Mouse (Mus musculus) lung, postnatal 36 days (tissue): ENCODE measurements at regions not wholly inside any gene's neighbourhood (a gene's known extent, or its start where the extent isn't known, plus 50 kb on each side); places are given as distances from the start of the nearest gene placed in this dataset.

Experiments
- DNase-seq: peaks from one replicate; pipeline ENCODE4 v3.0.0; 2022; ENCODE audit warnings: mixed read lengths

- DNase-seq = no peak
Observed at GRCm38 (mm10) chr5:51110006-51110405, 457.5 kb downstream of the Ppargc1a start.

GRCm38 (mm10) chr5:51108737-51109136, 458.8 kb downstream of the Ppargc1a start:
- DNase-seq = no peak

GRCm38 (mm10) chr5:51108181-51108580, 459.3 kb downstream of the Ppargc1a start:
- DNase-seq = no peak

- DNase-seq = no peak
Observed at GRCm38 (mm10) chr5:51099902-51100301, 467.6 kb downstream of the Ppargc1a start.

- peak; percentile 57 for DNase-seq
Observed at GRCm38 (mm10) chr5:51072674-51073468, 494.7 kb downstream of the Ppargc1a start.

- peak; percentile 51 for DNase-seq
Observed at GRCm38 (mm10) chr5:51072146-51072545, 495.4 kb downstream of the Ppargc1a start.

- DNase-seq = no peak
Observed at GRCm38 (mm10) chr5:51069668-51070067, 497.9 kb downstream of the Ppargc1a start.

GRCm38 (mm10) chr5:51045872-51046271, 521.7 kb downstream of the Ppargc1a start:
- no peak for DNase-seq

GRCm38 (mm10) chr5:51041541-51042217, 525.8 kb downstream of the Ppargc1a start:
- DNase-seq = no peak

GRCm38 (mm10) chr5:51040926-51041325, 526.6 kb downstream of the Ppargc1a start:
- DNase-seq = no peak

GRCm38 (mm10) chr5:51040463-51040862, 527.1 kb downstream of the Ppargc1a start:
- no peak for DNase-seq

- DNase-seq = peak; percentile 26
Observed at GRCm38 (mm10) chr5:51039713-51040178, 527.8 kb downstream of the Ppargc1a start.

GRCm38 (mm10) chr5:51036450-51036990, 531.0 kb downstream of the Ppargc1a start:
- DNase-seq = no peak

GRCm38 (mm10) chr5:51028966-51029365, 538.6 kb downstream of the Ppargc1a start:
- DNase-seq = no peak

- DNase-seq = no peak
Observed at GRCm38 (mm10) chr5:50990822-50991537, 576.5 kb downstream of the Ppargc1a start.
